Mouse (Mus musculus) cerebellum, adult 2 months (tissue): Measurements from ENCODE around the gene Fndc3b. TPM values are rescaled to one million over a fixed set of nuclear protein-coding genes. Genes with fewer than 3 reads are reported as not detected.
A peak's percentile ranks its signal among the peaks of the same experiment; 100 is the strongest.

Source experiments
- DNase-seq, 2 experiments: peaks; one replicate each; pipeline ENCODE4 v3.0.0; 2021
- H3K27ac ChIP-seq: fragments of 200-500 bp; 2 replicates; pipeline ENCODE4 v1.5.1; 2012; ENCODE audit warnings: low read length, control low read depth, inconsistent platforms; ENCODE audit not compliant: insufficient read depth
- H3K27me3 ChIP-seq: fragments of 200-500 bp; 2 replicates; pipeline ENCODE4 v1.6.1; 2012; ENCODE audit warnings: inconsistent platforms, mild to moderate bottlenecking, low read length, moderate library complexity; ENCODE audit not compliant: control insufficient read depth, insufficient read depth
- H3K4me1 ChIP-seq: fragments of 200-500 bp; 2 replicates; pipeline ENCODE4 v1.6.1; 2011; ENCODE audit warnings: low read length; ENCODE audit not compliant: control insufficient read depth, insufficient read depth
- H3K4me3 ChIP-seq: fragments of 200-500 bp; replicated peaks from 2 replicates; pipeline ENCODE3; 2011; ENCODE audit warnings: mild to moderate bottlenecking, low read depth, low read length, control low read depth; ENCODE audit not compliant: insufficient read depth
- CTCF ChIP-seq: fragments of 200-500 bp; IDR thresholded peaks from 2 replicates; pipeline ENCODE4 v1.5.1; 2011; ENCODE audit warnings: low read depth, mild to moderate bottlenecking, control low read depth, low read length, moderate library complexity, borderline replicate concordance; ENCODE audit not compliant: insufficient read depth
- POLR2A ChIP-seq: fragments of 200-500 bp; IDR thresholded peaks from 2 replicates; pipeline ENCODE4 v1.6.1; 2011; ENCODE audit warnings: low read length, control low read depth, borderline replicate concordance; ENCODE audit not compliant: insufficient read depth
- WGBS: fragments of 180-500 bp; shearing (Covaris S2); methylation state at CpG from one replicate; pipeline ENCODE4 v1.1.7; 2018; 5-methylcytosine and 5-hydroxymethylcytosine counted together
- polyA plus RNA-seq: library from polyadenylated mRNA; depleted of rRNA; stranded (reverse); fragments of >200 nt; gene quantifications from 2 replicates; pipeline ENCODE4 v1.2.3, GENCODE M21; 2012; rRNA removed

Fndc3b gene
- polyA plus RNA-seq, result 4.1 and 5.3 TPM in 2 replicates

GRCm38 (mm10) chr3:27710648-27711428, at the start of gene Fndc3b:
Fndc3b (minus strand) TSS chr3:27711307.
- no peaks in the 10 kb centered on the region for H3K27me3 ChIP-seq
- DNase-seq, result peak; percentile 87
- no peak within 1 kb of the TSS for H3K27ac ChIP-seq
- TF ChIP-seq POLR2A, result peak; percentile 39; the same call in 1 of the 2 replicates
- TF ChIP-seq CTCF, result no peak
- no peaks in the 10 kb centered on the region for H3K4me1 ChIP-seq
- WGBS, result 1% methylated on average over 89 of the region's 90 CpGs
- H3K4me3 ChIP-seq, result peak within 1 kb of the TSS; percentile 86

DNA sequence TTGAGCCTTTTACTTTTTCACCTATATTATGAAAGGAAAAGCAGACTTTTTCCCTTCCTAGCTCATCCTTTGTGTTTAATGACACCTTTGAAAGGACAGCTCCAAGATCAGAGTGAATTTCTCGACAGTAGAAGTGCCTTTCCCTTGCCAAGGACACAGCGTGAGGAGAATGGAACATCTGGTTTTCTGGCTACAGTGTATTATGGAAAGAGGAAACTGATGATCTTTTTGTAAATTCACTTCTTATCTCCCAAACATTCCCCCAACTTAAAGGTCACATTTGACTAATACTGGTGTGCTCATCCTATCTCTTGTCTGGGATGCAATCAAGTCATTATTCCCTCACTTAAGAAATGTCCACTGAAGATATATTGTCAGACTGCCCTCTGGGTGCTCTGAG, 49.2 kb upstream of the Fndc3b start:
- H3K27ac ChIP-seq, result no peak overlapping the region
- WGBS, result 47% methylated on average over 2 of the region's 2 CpGs
- H3K4me1 ChIP-seq, result no peaks in the 10 kb centered on the region
- no peak for TF ChIP-seq POLR2A
- TF ChIP-seq CTCF, result no peak
- H3K4me3 ChIP-seq, result no peak overlapping the region
- no peak for DNase-seq
- no peaks in the 10 kb centered on the region for H3K27me3 ChIP-seq

GRCm38 (mm10) chr3:27758976-27759375, 47.9 kb upstream of the Fndc3b start:
- Histone ChIP-seq H3K27ac (no peak overlapping the region), H3K4me1 (no peaks in the 10 kb centered on the region), H3K4me3 (no peak overlapping the region), H3K27me3 (no peaks in the 10 kb centered on the region)
- TF ChIP-seq CTCF (no peak), POLR2A (no peak)
- 47% methylated on average over 6 of the region's 6 CpGs for WGBS
- DNase-seq, result no peak

GRCm38 (mm10) chr3:27751657-27752056, 40.5 kb upstream of the Fndc3b start:
- H3K27me3 ChIP-seq, result no peaks in the 10 kb centered on the region
- no peaks in the 10 kb centered on the region for H3K4me1 ChIP-seq
- WGBS, result 73% methylated on average over 5 of the region's 5 CpGs
- no peak overlapping the region for H3K4me3 ChIP-seq
- TF ChIP-seq CTCF (no peak), POLR2A (no peak)
- H3K27ac ChIP-seq, result no peak overlapping the region
- DNase-seq, result no peak

- H3K27me3 ChIP-seq, result no peaks in the 10 kb centered on the region
- no peak for DNase-seq
- TF ChIP-seq POLR2A, result no peak
- no peak for TF ChIP-seq CTCF
- H3K4me3 ChIP-seq, result no peak overlapping the region
- no peak overlapping the region for H3K27ac ChIP-seq
- no peaks in the 10 kb centered on the region for H3K4me1 ChIP-seq
- 89% methylated on average over 5 of the region's 5 CpGs for WGBS
These were observed 40.0 kb upstream of the Fndc3b start for GRCm38 (mm10) chr3:27751156-27751555.

GRCm38 (mm10) chr3:27745651-27746050, 34.5 kb upstream of the Fndc3b start:
- no peak overlapping the region for H3K27ac ChIP-seq
- H3K27me3 ChIP-seq, result no peaks in the 10 kb centered on the region
- 96% methylated on average over 9 of the region's 9 CpGs for WGBS
- H3K4me3 ChIP-seq, result no peak overlapping the region
- H3K4me1 ChIP-seq, result no peaks in the 10 kb centered on the region
- no peak for DNase-seq
- TF ChIP-seq CTCF, result no peak
- TF ChIP-seq POLR2A, result no peak

DNA sequence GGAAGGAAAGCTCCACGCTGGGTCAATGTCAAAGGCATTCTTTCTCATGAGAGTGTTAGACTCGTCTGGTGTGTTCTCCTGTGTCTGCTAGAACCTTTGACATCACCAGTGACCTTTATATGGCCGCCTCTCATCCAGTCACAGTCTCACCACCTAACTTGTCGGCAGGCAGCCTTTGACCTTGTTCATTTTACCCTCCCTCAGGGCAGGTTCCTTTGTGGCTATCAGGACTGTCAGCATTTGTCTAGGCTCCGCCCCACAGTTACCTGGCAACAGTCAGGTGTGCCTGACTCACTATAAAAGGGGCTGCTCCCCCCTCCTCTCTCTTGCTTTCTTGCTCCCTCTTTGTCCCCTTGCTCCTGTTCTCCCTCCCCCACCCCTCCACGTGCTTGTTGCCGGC, 33.6 kb upstream of the Fndc3b start:
- no peak for DNase-seq
- H3K27me3 ChIP-seq, result no peaks in the 10 kb centered on the region
- no peaks in the 10 kb centered on the region for H3K4me1 ChIP-seq
- WGBS, result 48% methylated on average over 7 of the region's 7 CpGs
- H3K27ac ChIP-seq, result no peak overlapping the region
- TF ChIP-seq CTCF, result no peak
- TF ChIP-seq POLR2A, result no peak
- no peak overlapping the region for H3K4me3 ChIP-seq
